Mouse (Mus musculus) kidney, adult 2 months (tissue): ENCODE data around the gene Rep15.

Experiments
- CTCF ChIP-seq: fragments of 200-500 bp; conservative IDR thresholded peaks from 2 replicates; pipeline ENCODE4 v1.5.1; 2011; ENCODE audit warnings: low read depth, mild to moderate bottlenecking, control low read depth, low read length, moderate library complexity, mixed read lengths; ENCODE audit not compliant: insufficient read depth, insufficient read length
- POLR2A ChIP-seq: fragments of 200-500 bp; IDR thresholded peaks from one replicate; pipeline ENCODE4 v1.6.1; 2011; ENCODE audit warnings: low read depth, low read length, control low read depth

- no peak for TF ChIP-seq CTCF
- no peak for TF ChIP-seq POLR2A
Observed at GRCm38 (mm10) chr6:146999302-146999701, 33.1 kb upstream of the Rep15 start.
